Mouse (Mus musculus) MEL (cell line): ENCODE data around the gene Abcc2. TPM values are rescaled to one million over a fixed set of nuclear protein-coding genes. Genes with fewer than 3 reads are reported as not detected.
A peak's percentile ranks its signal among the peaks of the same experiment; 100 is the strongest.

ENCODE experiments used
- DNase-seq: peaks from one replicate; pipeline ENCODE4 v3.0.0; 2011; ENCODE audit warnings: low read depth, low spot score
- H3K27ac ChIP-seq: 2 replicates; pipeline ENCODE4 v1.5.1; 2012; ENCODE audit warnings: low read depth, mild to moderate bottlenecking, control low read depth, low read length, moderate library complexity; ENCODE audit not compliant: control insufficient read depth
- H3K27me3 ChIP-seq, 2 experiments: fragments of 150-350 bp in 1 of 2; sonication (generic) in 1 of 2; 2 replicates each; pipeline ENCODE4 v1.6.1; 2012; ENCODE audit warnings: low read length in 2 of 2, mild to moderate bottlenecking in 2 of 2, improper control_type of control experiment in 1 of 2, moderate library complexity in 1 of 2; ENCODE audit not compliant: insufficient read depth in 2 of 2, control insufficient read depth in 1 of 2
- H3K36me3 ChIP-seq, 2 experiments: 2 replicates each; pipeline ENCODE4 v1.6.1; 2012 to 2014; ENCODE audit warnings: low read length in 2 of 2, improper control_type of control experiment in 1 of 2, inconsistent platforms in 1 of 2, mild to moderate bottlenecking in 1 of 2; ENCODE audit not compliant: insufficient read depth in 2 of 2, control insufficient read depth in 1 of 2
- H3K4me1 ChIP-seq, 2 experiments: fragments of 150-350 bp in 1 of 2; sonication (generic) in 1 of 2; 2 replicates each; pipeline ENCODE4 v1.6.1; 2012; ENCODE audit warnings: low read length in 2 of 2, improper control_type of control experiment in 1 of 2, mild to moderate bottlenecking in 1 of 2; ENCODE audit not compliant: insufficient read depth in 2 of 2, control insufficient read depth in 1 of 2
- H3K4me3 ChIP-seq, 2 experiments: fragments of 150-350 bp in 1 of 2; sonication (generic) in 1 of 2; 2 replicates each; pipeline ENCODE4 v1.5.1; 2012; ENCODE audit warnings: low read depth in 2 of 2, low read length in 2 of 2, mild to moderate bottlenecking in 2 of 2, moderate library complexity in 2 of 2, control low read depth in 1 of 2, improper control_type of control experiment in 1 of 2; ENCODE audit not compliant: control insufficient read depth in 1 of 2, insufficient read depth in 1 of 2
- H3K79me2 ChIP-seq: 2 replicates; pipeline ENCODE4 v1.6.1; 2012; ENCODE audit warnings: mild to moderate bottlenecking, low read length, moderate library complexity; ENCODE audit not compliant: control insufficient read depth, poor library complexity, insufficient read depth
- H3K9ac ChIP-seq: 2 replicates; pipeline ENCODE4 v1.6.1; 2012; ENCODE audit warnings: low read depth, mild to moderate bottlenecking, control low read depth, low read length, moderate library complexity; ENCODE audit not compliant: control insufficient read depth, poor library complexity, severe bottlenecking
- H3K9me3 ChIP-seq: fragments of 150-350 bp; sonication (generic); replicated peaks from 2 replicates; pipeline ENCODE4 v1.6.1; 2012; ENCODE audit warnings: mild to moderate bottlenecking, low read length, improper control_type of control experiment, moderate library complexity; ENCODE audit not compliant: insufficient read depth
- CHD1 ChIP-seq: IDR thresholded peaks from 2 replicates; pipeline ENCODE4 v1.6.1; 2012; ENCODE audit warnings: low read depth, mild to moderate bottlenecking, inconsistent platforms, low read length, improper control_type of control experiment
- ELF1 ChIP-seq: IDR thresholded peaks from 2 replicates; pipeline ENCODE4 v1.6.1; 2014; ENCODE audit warnings: low read depth, mild to moderate bottlenecking, inconsistent platforms, low read length, improper control_type of control experiment, moderate library complexity
- ETS1 ChIP-seq: IDR thresholded peaks from 2 replicates; pipeline ENCODE4 v1.6.1; 2012; ENCODE audit warnings: low read depth, mild to moderate bottlenecking, inconsistent platforms, low read length, improper control_type of control experiment, moderate library complexity
- JUND ChIP-seq: IDR thresholded peaks from 2 replicates; pipeline ENCODE4 v1.6.1; 2011; ENCODE audit warnings: low read depth, mild to moderate bottlenecking, improper control_type of control experiment, low read length
- MAFK ChIP-seq: IDR thresholded peaks from 2 replicates; pipeline ENCODE4 v1.6.1; 2011; ENCODE audit warnings: low read depth, mild to moderate bottlenecking, low read length, improper control_type of control experiment, borderline replicate concordance
- MEF2A ChIP-seq: IDR thresholded peaks from 2 replicates; pipeline ENCODE4 v1.6.1; 2014; ENCODE audit warnings: low read depth, mild to moderate bottlenecking, inconsistent platforms, low read length, improper control_type of control experiment; ENCODE audit not compliant: poor library complexity, insufficient replicate concordance, severe bottlenecking; ENCODE audit errors: extremely low read depth
- POLR2AphosphoS2 ChIP-seq: IDR thresholded peaks from 2 replicates; pipeline ENCODE4 v1.6.1; 2011; ENCODE audit warnings: low read length, improper control_type of control experiment
- SIN3A ChIP-seq: IDR thresholded peaks from 2 replicates; pipeline ENCODE4 v1.6.1; 2012; ENCODE audit warnings: low read length, improper control_type of control experiment, inconsistent platforms
- SMC3 ChIP-seq: IDR thresholded peaks from 2 replicates; pipeline ENCODE4 v1.6.1; 2011; ENCODE audit warnings: low read depth, low read length, improper control_type of control experiment
- ZMIZ1 ChIP-seq: IDR thresholded peaks from 2 replicates; pipeline ENCODE4 v1.6.1; 2012; ENCODE audit warnings: low read depth, mild to moderate bottlenecking, inconsistent platforms, low read length, improper control_type of control experiment, moderate library complexity
- polyA plus RNA-seq, 2 experiments: library from polyadenylated mRNA; stranded (reverse) in 1 of 2; unstranded in 1 of 2; fragments of >175 nt in 1 of 2; fragments of >200 nt in 1 of 2; gene quantifications; 2 replicates each; pipeline versions ENCODE4 v1.2.1 to v1.2.4; 2012; ENCODE audit warnings: low replicate concordance in 2 of 2, low read depth in 1 of 2; ENCODE audit not compliant: insufficient read length in 2 of 2, insufficient read depth in 1 of 2, missing spikeins in 1 of 2
- total RNA-seq: library from RNA; depleted of rRNA; stranded (reverse); fragments of 300-350 nt; gene quantifications from 2 replicates; pipeline ENCODE4 v1.2.3, GENCODE M21; 2012

The Abcc2 gene
- total and polyA plus RNA-seq, 3 experiments, result 0.04 TPM; not detected in 2

- H3K4me1 ChIP-seq, result peaks cover 0 to 8% of the 10 kb centered on the region in 2 experiments; a peak in 2 of 4 replicates
- DNase-seq, result no peak
- H3K9me3 ChIP-seq, result no peaks in the 10 kb centered on the region
- H3K4me3 ChIP-seq, result no peak overlapping the region
- no peak overlapping the region for H3K27ac ChIP-seq
- H3K79me2 ChIP-seq, result no peaks in the 10 kb centered on the region
- H3K36me3 ChIP-seq, result no peaks in the 10 kb centered on the region
- TF ChIP-seq ZMIZ1 (no peak), SIN3A (no peak)
- H3K9ac ChIP-seq, result no peak overlapping the region
- H3K27me3 ChIP-seq, result no peaks in the 10 kb centered on the region
Observed at GRCm38 (mm10) chr19:43803866-43804265, 21.9 kb downstream of the Abcc2 start.

GRCm38 (mm10) chr19:43809331-43809730 lies 27.3 kb downstream of the Abcc2 start:
- Histone ChIP-seq H3K4me3 (no peak overlapping the region), H3K9ac (no peak overlapping the region), H3K27me3 (peaks cover 0 to 2% of the 10 kb centered on the region in 2 experiments; a peak in 1 of 4 replicates), H3K36me3 (no peaks in the 10 kb centered on the region), H3K27ac (no peak overlapping the region), H3K79me2 (no peaks in the 10 kb centered on the region), H3K4me1 (peaks cover 0 to 3% of the 10 kb centered on the region in 2 experiments; a peak in 2 of 4 replicates), H3K9me3 (no peaks in the 10 kb centered on the region)
- DNase-seq, result peak; percentile 60
- TF ChIP-seq ETS1 (no peak), SIN3A (no peak)

GRCm38 (mm10) chr19:43811419-43811818 lies 29.4 kb downstream of the Abcc2 start:
- DNase-seq, result no peak
- no peak for TF ChIP-seq MEF2A
- no peak for TF ChIP-seq ELF1
- no peak for TF ChIP-seq CHD1
- TF ChIP-seq JUND, result no peak
- TF ChIP-seq MAFK, result no peak
- no peak for TF ChIP-seq POLR2AphosphoS2
- no peak for TF ChIP-seq SMC3
- Histone ChIP-seq H3K79me2 (no peaks in the 10 kb centered on the region), H3K27me3 (peaks cover 0 to 2% of the 10 kb centered on the region in 2 experiments; a peak in 1 of 4 replicates), H3K9ac (no peak overlapping the region), H3K4me1 (peaks cover 0 to 7% of the 10 kb centered on the region in 2 experiments; a peak in 2 of 4 replicates), H3K36me3 (peaks cover 0 to 4% of the 10 kb centered on the region in 2 experiments; a peak in 2 of 4 replicates), H3K9me3 (no peaks in the 10 kb centered on the region), H3K27ac (no peak overlapping the region), H3K4me3 (no peak overlapping the region)
